Mouse (Mus musculus): ENCODE results near the gene H3f3a.
"Not testable (repeated sequence)": the region's sequence is repeated elsewhere in the genome, so short reads cannot be mapped to it uniquely, and the experiment has no call there.

Gene H3f3a

DNA sequence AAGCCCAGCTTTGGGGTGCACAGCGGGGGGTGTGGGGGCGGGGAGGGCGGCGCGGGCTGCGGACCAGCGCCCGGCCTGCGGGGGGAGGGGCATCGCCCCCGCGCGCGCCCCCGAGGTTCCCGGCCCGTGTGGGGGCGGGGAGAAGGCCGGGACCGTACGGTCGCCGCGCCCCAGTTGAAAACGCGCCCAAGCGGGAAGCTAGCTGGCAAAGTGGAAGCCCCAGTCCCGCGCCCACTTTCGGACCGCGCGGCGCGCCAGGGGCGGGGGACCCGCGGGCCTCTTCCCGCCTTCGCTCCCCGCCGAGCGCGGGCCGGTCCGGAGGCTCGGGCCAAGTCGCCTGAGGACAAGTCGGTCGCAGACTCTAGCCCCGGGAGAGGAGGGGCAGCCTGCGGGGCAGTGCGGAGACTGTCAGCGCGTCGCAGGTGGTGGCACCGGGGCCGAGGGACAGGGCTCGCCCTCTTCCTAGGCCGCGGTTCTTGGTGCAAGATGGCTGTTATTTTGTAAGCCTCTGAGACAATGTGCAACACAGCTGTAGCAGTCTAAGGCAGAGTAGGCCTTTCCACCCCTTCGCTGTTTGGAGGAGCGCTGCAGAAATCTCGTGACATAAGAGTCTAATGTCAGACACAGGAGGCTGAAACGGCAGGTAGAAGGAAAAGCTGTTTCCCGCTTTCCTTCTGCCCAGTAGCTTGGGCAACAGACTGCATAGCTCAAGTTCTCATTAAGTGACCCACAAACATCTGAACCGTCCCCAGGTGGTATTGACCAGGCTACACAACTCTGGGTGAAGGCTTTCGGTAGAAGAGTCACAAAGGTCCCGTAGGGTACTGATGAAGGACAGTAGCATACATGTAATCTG is at the start of gene H3f3a:
H3f3a (minus strand) TSS at position 59 of the 856 bp plus-strand sequence.
- peak; percentile 73 for DNase-seq (ENCODE audit: low spot score)

DNA sequence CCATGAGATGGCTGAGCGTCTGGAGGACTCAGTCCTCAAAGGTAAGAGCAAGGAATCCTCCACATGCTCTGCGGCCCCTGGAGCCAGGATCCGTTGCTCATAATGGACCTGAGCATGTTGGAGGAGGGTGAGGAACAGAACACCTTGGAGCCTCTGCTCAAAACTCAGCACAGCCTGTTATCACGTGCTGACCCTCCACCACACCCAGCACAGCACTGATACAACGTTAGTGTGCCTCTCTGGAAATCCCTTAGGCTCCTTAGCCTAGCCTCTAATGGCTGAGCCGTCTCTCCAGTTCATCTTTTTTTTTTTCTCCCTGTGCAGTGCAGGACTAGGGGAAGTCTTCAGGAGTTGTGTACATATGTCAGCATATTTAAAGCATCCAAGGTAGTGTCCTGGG is 46.3 kb upstream of the H3f3a start:
- no peak for DNase-seq (ENCODE audit: low spot score)

DNA sequence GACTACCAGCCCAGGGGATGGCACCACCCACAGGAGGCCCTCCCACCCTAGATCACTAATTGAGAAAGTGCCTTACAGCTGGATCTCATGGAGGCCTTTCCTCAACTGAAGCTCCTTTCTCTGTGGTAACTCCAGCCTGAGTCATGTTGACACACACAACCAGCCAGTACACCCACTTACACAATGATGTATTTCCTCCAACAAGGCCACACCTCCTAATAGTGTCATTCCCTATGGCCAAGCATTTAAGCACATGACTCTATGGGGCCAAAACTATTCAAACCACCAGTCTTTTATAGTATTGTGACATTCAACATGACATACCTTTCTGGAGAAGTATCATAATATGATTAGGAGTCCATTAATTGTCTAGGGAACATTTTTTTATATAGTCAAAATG is 45.0 kb upstream of the H3f3a start:
- DNase-seq (ENCODE audit: low spot score): no peak

DNA sequence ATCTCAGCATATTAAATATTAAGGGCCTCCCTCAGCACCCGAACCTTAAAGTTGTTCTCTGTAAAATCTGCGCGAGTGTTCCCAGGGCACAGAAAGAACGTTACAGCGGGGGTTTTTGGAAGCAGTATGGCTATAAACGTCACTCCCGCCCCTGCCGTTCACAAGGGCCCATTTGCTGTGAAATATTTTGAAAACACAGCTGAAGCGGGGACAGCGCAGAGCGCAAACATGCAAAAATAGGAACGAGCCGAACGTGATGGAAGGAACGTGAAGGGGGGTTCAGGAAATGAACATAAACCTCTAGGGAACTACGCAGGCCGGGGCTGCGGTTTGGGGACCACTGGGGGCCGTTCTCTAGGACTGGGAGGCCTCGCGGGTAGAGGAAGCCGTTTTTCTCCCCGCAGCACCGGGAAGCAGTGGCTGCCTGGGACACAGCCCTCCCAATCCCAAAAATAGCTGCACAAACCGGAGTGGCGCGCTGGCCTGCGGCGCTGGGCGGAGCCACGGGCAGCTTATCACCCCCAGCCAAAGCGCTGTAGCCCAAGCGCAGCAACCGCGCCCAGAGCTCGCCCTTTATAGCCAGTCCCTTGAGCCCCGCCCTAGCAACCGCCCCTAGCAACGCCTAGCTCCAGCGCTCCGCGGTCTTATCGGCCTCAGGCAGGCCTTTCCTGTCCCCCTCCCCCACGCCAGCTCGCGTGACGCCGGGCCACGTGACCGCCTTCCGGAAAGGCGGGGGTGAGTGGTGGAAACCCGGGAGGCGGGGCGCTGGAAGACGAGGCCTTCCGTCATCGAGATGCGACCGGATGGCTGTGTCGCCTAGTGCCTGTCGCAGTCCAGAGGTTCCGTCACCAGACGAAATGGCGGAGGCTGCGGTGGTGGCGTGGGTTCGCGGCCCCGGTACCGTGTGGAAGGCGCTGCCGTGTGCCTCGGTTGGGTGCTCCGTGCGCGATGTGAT is 36.9 kb upstream of the H3f3a start, which contains the start of gene Sde2:
Sde2 (plus strand) TSS at position 812 of the 955 bp plus-strand sequence.
- DNase-seq (ENCODE audit: low spot score): peak; percentile 100

DNA sequence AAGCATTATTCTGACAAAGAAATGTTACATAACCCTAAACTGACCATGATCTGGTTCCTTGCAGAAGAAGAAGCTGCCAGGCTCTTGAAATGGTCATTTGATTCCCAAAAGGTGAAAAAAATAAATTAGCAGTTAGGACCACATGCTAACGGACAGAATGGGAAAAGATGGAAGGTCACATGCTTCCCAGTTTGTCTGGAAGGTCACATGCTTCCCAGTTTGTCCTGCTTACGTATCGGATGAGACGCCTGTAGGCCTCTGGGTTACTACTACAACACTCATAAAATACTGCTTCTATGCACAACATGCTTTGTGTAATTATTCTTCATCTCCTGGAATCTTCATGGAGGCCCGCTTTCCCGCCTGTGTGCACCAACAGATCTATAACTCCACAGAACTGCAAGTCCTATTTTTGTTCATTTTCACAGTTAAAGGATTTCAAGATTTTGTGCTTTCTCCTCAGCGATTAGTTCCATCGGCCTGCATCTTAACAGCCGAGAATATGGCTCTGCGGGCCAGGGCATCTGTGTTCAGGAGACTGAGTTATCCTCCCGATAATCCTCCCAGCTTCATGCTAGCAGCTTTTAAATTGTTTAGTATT is 36.1 kb upstream of the H3f3a start:
- DNase-seq (ENCODE audit: low spot score): peak; percentile 64

DNA sequence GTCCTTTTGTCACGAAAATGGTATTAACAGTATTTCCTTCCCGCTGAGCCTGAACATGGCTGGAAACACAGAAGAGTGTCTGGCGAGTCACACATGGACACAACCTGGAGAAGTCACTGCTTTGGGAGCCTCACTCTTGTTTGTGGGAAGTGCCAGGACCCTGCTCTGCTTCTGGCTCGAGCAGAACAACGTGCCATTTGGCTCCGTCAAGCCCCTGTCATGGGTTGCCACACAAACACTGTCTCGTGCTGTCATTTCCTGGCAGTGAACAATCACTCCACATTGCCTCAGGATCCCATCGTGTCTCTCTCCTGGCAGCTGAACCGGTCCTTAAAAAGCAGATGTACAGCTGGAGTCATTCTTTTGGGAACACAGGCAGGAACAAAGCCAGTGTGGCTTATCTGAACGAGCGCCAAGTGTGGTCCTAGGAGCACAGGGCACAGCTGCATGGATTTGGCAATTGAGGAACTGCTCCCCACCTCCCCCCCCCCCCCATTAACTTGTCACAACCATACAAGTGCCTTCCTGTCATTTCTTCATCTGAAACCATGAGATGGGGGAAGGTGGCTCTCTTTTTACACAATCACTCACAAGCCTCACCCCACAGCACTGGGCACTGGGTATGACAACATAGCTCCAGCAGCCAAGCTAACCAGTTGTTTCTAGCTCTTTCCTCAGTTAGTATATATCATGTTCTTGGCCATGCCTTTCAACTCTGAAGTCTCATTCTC is 34.9 kb upstream of the H3f3a start:
- peak; percentile 79 for DNase-seq (ENCODE audit: low spot score)

DNA sequence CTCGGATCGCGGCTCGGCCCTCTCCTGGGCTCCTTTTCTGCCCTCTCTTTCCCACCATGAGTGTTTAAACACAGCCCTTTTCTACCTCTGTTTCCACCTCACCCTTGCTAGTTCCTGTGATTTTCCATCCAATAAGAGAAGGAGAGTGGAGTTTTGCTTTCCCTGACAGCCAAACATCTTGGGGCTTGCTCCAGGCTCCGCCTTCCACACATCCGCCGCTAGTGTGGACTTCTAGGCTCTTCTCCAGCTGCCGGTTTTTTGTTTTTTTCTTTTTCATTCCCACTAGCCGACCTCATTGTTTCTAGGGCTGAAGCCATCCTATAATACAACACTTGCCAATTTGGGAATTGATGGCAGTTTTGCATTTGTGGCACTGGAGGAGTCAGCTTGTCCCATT is 34.4 kb upstream of the H3f3a start:
- peak; percentile 87 for DNase-seq (ENCODE audit: low spot score)

DNA sequence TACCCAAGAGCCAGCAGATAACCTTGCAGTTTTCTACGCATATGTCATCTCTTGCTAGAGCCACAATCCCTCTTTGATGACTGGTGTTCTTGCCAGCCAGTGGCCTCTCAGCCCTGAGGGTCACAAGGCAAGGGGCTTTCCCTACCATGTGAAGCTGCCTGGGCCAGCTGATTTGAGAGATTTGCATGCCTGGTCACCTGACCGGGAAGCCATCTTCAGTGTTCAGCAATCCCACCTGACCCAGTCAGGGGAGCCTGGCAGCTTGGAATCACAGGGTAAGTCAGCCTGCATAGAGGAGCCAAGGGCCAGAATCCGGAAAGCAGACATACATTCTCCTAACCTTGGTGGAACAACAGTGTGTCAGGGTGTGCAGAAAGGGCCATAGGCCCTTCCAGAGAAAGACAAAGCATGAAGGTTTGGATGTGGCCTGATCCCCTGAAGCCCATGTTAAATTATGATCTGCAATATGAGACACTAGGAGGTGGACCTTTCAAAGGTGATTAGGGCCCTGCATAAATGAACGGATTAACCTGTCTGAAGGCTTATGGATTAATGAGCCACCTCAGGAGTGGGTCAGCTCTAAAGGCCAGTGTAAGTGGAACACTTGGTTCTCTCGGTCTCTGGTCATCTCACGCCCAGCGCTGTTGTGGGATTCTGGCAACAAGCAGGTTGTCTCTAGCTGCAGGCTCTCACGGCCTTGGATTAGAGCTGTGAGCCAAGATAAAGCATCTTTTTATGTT is 28.0 kb upstream of the H3f3a start:
- no peak for DNase-seq (ENCODE audit: low spot score)

DNA sequence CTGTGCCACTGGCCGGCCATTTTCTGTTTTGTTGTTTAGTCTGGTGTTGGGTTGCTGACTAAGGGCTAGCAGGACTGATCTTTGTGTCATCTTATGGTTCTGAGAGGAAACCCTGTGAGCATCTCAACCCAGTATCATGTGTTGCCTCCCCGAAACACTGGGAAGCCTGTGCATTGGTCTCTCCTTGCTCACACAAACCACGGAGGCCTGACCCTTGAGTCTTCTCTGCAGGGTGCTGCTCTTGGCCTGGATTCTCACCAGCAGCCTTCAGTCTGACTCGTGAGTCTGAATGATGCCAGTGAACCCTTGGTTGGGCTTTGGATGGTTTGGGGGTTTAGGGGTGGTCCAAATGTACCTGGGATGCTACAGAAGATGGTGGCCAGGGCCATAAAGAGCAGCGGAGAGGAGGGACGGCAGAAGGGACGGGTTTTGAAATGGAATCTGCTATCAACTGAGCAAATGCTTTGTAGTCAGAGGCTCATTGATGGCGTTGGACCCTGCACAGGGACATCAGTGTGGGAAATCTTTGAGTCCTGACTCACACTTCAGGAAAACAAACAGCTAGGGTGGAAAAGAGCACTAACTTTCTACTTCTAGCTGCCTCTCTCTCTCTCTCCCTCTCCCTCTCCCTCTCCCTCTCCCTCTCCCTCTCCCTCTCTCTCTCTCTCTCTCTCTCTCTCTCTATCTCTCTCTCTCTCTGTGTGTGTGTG is 25.6 kb upstream of the H3f3a start:
- no peak for DNase-seq (ENCODE audit: low spot score)

DNA sequence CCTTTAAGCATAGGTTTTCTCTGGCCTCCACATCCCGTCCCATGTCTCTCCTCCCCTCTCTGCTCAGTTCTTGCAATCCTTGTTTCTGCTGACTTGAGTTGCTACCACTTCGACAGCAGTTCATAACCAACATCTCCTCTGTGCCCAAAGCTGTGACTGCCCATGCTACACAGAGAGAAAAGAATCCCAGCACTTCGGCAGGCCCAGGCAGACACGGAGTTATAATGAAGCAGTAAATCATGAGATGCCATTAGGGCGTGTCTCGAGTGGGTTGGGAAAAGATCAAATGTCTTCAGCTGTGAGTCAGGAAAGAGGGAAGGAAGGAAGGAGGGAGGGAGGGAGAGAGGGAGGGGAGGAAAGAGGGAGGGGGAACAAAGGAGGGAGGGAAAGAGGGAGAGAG is 24.3 kb upstream of the H3f3a start:
- DNase-seq (ENCODE audit: low spot score): peak; percentile 56

DNA sequence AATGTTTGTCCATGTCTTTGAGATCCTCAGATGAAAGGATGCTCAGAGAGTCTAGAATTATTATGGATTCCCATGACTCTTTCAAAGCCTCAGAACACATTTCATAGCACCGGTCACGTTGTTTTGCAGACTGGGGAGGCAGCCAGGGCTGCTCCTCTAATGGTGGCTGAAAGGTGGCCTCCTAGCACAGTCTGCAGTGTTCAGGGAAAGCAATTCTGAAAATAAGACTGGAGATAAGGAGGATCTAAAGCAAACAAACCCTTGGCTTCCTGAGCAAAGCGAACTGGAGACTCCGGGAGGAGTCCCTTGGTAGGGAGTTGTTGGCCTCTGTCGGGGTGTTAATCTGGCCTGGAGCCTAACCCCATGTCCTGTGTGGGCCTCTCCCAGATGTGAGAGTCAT is 23.4 kb upstream of the H3f3a start:
- DNase-seq (ENCODE audit: low spot score): no peak

DNA sequence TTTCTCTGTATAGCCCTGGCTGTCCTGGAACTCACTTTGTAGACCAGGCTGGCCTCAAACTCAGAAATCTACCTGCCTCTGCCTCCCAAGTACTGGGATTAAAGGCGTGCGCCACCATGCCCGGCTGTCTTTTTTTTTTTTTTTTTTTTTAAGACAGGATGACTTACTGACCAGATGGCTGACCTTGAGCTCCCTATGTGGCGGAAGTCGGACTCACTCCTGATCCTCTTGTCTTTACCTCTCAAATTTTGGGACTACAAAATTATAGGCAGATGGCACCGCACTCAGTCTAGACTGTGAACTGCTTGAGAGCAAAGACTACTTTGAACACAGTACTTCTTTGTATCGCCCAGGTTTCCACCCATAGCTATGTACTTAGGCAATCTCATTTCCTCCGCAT is 22.7 kb upstream of the H3f3a start:
- not testable (repeated sequence) for DNase-seq (ENCODE audit: low spot score)

DNA sequence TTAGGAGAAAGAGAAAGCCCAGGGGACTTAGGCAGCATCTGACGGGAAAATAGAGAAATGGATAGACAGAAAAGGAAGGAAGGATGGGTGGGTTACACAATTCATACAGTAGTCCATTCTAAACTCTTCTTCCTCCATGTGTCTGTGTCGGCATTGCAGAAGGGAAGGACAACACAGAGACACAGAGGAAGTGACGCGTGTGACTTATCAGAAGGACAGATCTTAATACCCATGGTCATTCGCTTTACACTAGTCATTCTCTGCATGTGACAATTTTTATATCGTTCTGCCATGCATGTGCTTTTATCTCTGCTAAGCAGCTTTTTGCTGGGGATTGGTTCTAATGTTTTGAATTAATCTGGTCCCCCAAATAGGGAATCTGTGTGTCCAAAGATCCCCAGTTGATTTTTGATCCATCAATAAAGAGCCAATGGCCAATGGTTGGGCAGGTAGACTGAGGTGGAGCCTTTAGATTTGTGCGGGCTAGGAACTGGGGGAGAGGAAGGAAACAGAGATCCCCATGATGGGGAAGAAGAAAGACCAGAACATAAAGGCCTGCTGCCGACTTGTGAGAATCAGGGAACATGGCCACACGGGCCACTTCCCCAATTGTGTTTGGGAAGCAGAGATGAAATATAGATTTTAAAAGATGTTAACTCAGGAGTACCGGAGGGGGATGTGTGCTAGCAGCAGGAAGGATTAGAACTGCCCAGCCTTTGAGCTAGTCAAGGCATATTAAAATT is 21.7 kb upstream of the H3f3a start:
- DNase-seq (ENCODE audit: low spot score): no peak

DNA sequence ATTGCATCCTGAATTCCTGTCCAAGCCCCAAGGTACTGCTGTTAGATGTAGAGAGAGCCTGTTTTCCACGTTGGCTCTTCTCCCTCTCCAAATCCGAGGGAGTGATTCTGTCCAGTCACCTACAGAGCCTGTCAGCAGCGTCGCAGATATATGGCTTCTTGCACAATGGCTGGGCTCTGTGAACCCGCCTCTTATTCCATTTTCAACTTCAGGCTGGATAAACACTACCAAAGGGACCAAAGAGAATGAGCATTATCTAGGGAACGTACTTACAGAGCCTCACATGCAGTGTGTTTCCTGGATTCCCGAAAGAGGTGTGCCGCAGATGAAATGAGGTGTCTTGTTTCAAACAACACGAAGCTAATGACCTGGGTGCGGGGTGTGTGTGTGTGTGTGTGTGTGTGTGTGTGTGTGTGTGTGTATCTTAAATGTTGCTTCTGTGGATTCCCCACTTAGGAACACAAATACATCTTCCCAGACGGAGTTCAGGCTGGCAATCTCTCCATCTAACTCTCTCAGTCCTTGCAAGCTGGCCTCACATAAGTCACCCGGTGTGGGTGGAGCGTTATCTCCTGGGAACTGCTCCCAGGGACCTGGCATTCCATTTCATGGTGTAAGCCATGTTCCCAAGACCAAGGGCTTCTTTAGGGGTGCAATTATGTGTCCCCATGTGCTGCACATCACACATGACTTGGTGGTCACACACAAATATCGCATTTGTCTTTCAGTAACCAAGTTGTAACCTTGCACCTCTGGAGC is 17.0 kb upstream of the H3f3a start:
- DNase-seq (ENCODE audit: low spot score): peak; percentile 52

DNA sequence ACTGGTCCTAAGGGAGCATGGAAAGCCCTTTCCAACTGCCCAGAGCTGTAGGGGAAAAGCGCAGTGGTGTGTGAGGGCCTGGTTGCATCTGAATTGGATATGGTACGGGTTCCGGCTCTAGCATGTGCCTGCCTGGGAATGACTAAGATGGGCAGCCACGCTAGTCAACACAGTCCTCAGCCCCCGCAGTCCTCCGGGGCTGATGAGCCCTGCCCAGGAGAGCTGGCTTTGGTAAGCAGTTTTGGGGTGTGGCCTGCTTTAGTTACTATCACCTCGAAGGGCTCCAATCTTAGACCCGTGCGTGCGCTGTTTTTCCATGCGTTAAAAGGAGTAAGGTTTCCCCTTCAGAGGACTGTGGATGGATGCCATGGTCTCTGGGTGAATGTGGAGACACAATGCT is 16.4 kb upstream of the H3f3a start:
- DNase-seq (ENCODE audit: low spot score): peak; percentile 74

DNA sequence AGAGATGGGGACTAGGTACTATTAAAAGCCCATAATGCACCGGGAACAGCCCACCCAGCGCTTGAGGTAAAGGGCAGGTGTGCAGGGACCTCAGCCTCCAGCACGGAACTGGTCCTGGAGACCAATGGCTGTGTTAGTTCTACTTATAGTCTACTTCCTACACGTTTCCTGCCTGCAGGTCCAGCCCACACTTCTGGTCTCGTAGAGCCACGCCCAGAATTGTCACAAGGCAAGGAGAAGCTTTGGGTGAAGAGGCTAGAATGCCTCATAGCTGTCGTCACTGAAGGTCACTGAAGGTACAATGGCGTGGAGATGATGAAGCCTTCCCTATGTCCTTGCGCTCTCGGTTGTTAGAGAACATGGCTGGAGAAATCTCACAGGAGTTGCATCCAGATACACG is 16.0 kb upstream of the H3f3a start:
- DNase-seq (ENCODE audit: low spot score): peak; percentile 86

DNA sequence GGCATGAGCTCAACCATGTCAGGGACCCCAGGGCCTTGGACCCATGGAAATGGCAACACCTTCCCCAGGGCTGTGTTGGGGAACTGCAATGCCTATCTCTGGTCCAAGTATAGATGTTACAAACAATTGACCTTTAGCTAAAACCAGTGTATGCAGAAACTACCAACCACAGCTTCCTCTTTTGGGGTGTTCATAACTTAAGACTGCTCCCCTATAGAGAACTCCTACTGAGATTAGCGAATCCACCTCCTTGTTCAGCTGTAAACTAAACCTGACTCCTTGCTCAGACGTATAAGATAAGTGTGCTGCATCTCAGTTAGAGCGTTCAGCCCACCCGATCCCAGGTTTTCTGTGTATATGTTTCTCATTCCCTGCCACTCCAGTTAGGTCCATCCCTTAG is 12.9 kb upstream of the H3f3a start:
- DNase-seq (ENCODE audit: low spot score): no peak

DNA sequence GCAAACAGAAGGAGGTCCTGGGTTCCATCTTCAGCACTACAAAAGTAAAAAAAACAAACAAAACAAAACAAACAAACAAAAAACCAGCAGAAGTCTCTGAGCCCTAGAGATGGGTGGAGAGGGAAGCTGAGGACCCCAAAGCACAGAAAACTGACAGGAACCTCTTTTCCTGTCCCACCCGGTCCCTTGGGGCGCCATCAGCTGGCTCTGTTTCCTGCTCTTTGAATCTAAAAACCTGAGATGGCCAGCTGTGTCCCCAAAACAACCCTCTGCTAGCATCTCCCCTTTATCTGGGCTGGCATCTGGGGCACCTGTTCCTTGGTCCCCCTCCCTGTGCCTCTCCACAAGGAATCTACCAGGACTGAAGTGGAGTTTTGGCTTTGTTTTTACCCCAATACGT is 11.0 kb upstream of the H3f3a start:
- DNase-seq (ENCODE audit: low spot score): no peak

DNA sequence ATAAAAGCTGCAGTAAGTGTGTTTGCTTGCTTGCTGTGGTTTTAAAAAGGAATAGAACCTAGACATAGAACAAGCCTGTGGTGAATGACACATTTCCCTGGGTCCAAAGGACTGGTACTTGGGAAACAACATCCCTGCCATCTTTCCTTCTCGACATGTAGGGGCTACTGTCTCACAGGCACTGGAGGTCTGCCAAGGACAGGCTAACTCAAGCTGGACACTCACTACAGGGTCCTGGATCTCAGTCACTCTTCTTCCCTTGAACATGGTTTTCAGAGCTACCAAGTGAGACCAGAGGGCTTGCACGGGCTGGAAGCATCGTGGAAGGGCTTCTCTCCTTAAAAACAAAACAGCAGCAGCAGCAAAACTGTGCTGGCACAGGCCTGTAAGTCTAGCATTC is 10.0 kb upstream of the H3f3a start:
- DNase-seq (ENCODE audit: low spot score): no peak

Data from MN1 (cell line).